12 mouse cellular contexts compared by ENCODE assay signal in the genomic region with DNA sequence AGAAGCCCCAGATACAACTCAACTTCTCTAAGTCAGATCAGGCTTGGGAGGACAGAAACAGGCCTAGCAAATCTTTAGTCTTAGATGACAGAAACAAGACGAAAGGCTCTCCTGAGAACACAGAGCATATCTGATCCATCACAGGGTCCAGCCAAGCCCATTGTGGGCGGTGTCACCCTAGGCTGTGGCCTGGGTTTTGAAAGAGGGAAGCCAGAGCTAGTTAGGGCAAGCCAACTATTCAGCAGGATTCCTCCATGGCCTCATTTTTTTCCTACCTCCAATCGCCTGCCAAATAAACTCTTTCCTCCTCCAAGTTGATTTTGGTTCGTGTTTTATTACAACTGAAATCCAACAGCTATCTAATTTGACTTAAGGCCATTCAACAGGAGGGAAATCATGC. TPM values are rescaled to one million over a fixed set of nuclear protein-coding genes. Genes with fewer than 3 reads are reported as not detected.
DNase-seq lines count a peak whose midpoint lies in the region; ATAC-seq and TF ChIP-seq lines count a peak whose summit lies in the region.
"Had no signal": no experiment of that assay in that cellular context is flagged by ENCODE, and none has a peak within 500 bp of the region (broad histone marks: within the 10 kb centered on the region; RNA-seq: fewer than 3 reads in every experiment).

No protein-coding gene starts in this region.

- no peak overlapping the region for H3K4me3 ChIP-seq in heart, adult 2 months
- no peak overlapping the region for H3K4me3 ChIP-seq in lung, embryonic 15.5 days
- H3K4me3 ChIP-seq in embryonic fibroblast, embryonic 13.5 days (ENCODE audit: insufficient read depth, low read length), result no peak overlapping the region
- no peak overlapping the region for H3K4me3 ChIP-seq in stomach, embryonic 16.5 days (replicated peaks; ENCODE audit: low read length)
- H3K4me3 ChIP-seq: kidney, embryonic 15.5 days; myocyte had no signal

- no peak for TF ChIP-seq POLR2A in heart, adult 2 months (IDR thresholded peaks at IDR 0.05; ENCODE audit: insufficient read depth, low read depth, low read length)
- TF ChIP-seq POLR2A in embryonic fibroblast, embryonic 13.5 days (IDR thresholded peaks at IDR 0.05; ENCODE audit: low read depth, low read length), result no peak

- peak; percentile 30 to 41 for DNase-seq in heart, adult 2 months
- DNase-seq in heart, postnatal 25 days (ENCODE audit: low spot score), result no peak
- no peak for DNase-seq in lung, adult 18-20 months
- DNase-seq in spleen, postnatal 4 days (ENCODE audit: low spot score in 2 of 2), result no peak
- DNase-seq in left cerebral cortex, postnatal 4 days, result no peak

- WGBS in heart, adult 2 months, result 69% methylated on average over 4 of the region's 4 CpGs
- 78% methylated on average over 4 of the region's 4 CpGs for WGBS in lung, embryonic 15.5 days
- WGBS in stomach, embryonic 16.5 days, result 57% methylated on average over 4 of the region's 4 CpGs

- H3K27ac ChIP-seq in heart, adult 2 months, result no peak overlapping the region
- 0 out of 2 replicates have a peak overlapping the region, but pooled peaks have one; percentile 10 for H3K27ac ChIP-seq in lung, embryonic 15.5 days
- peak overlapping the region; percentile 8; the same call in 1 of the 2 replicates for H3K27ac ChIP-seq in embryonic fibroblast, embryonic 13.5 days (ENCODE audit: insufficient read depth, low read length)
- H3K27ac ChIP-seq in stomach, embryonic 16.5 days (ENCODE audit: low read length), result no peak overlapping the region
- H3K27ac ChIP-seq: kidney, embryonic 15.5 days had no signal

- peak; percentile 35; the same call in 1 of the 2 replicates for ATAC-seq in lung, embryonic 15.5 days (ENCODE audit: borderline replicate concordance, extremely low read depth, low FRiP score, low TSS enrichment)
- peak; percentile 75 for ATAC-seq in stomach, embryonic 16.5 days (ENCODE audit: insufficient read depth, low FRiP score)
- ATAC-seq: forebrain, embryonic 16.5 days had no signal

- H3K9ac ChIP-seq in heart, adult 2 months (ENCODE audit: low read depth, low read length), result no peak overlapping the region
- H3K9ac ChIP-seq in lung, embryonic 15.5 days, result no peak overlapping the region
- no peak overlapping the region for H3K9ac ChIP-seq in stomach, embryonic 16.5 days (ENCODE audit: low read length)
- H3K9ac ChIP-seq: kidney, embryonic 15.5 days had no signal

- no peaks in the 10 kb centered on the region for H3K36me3 ChIP-seq in heart, adult 2 months (ENCODE audit: control insufficient read depth, insufficient read depth, low read length)
- no peaks in the 10 kb centered on the region for H3K36me3 ChIP-seq in lung, embryonic 15.5 days
- 0 out of 2 replicates have a peak, but pooled peaks cover 7% of the 10 kb centered on the region for H3K36me3 ChIP-seq in stomach, embryonic 16.5 days (ENCODE audit: control insufficient read depth, insufficient read depth, low read length)
- H3K36me3 ChIP-seq: kidney, embryonic 15.5 days had no signal

- no peaks in the 10 kb centered on the region for H3K79me2 ChIP-seq in heart, adult 2 months (replicated peaks; ENCODE audit: control insufficient read depth, insufficient read depth, low read length)

- no peak for TF ChIP-seq EP300 in heart, adult 2 months (IDR thresholded peaks at IDR 0.05; ENCODE audit: insufficient read depth, low read depth, low read length)

- H3K4me2 ChIP-seq in lung, embryonic 15.5 days, result no peak overlapping the region
- no peak overlapping the region for H3K4me2 ChIP-seq in stomach, embryonic 16.5 days (ENCODE audit: low read depth, low read length)
- H3K4me2 ChIP-seq: kidney, embryonic 15.5 days had no signal

- TF ChIP-seq CTCF in heart, adult 2 months (IDR thresholded peaks at IDR 0.05), result no peak
- TF ChIP-seq CTCF in embryonic fibroblast, embryonic 13.5 days (IDR thresholded peaks at IDR 0.05; ENCODE audit: borderline replicate concordance, insufficient read depth, low read length), result no peak

- H3K4me1 ChIP-seq in heart, adult 2 months (ENCODE audit: control insufficient read depth, insufficient read depth, low read length), result no peaks in the 10 kb centered on the region
- H3K4me1 ChIP-seq in lung, embryonic 15.5 days, result no peaks in the 10 kb centered on the region
- H3K4me1 ChIP-seq in embryonic fibroblast, embryonic 13.5 days (ENCODE audit: control insufficient read depth, insufficient read depth, low read length), result no peaks in the 10 kb centered on the region
- H3K4me1 ChIP-seq in stomach, embryonic 16.5 days (ENCODE audit: control insufficient read depth, insufficient read depth, low read length), result no peaks in the 10 kb centered on the region
- H3K4me1 ChIP-seq: kidney, embryonic 15.5 days had no signal

- intact Hi-C loops in heart, adult 2 months (cut with DNase I), result no loop called here
- intact Hi-C loops in heart, postnatal 25 days (cut with DNase I), result no loop called here
- intact Hi-C loops in left cerebral cortex, postnatal 4 days (cut with DNase I), result no loop called here

- H3K9me3 ChIP-seq in lung, embryonic 15.5 days, result no peaks in the 10 kb centered on the region
- no peaks in the 10 kb centered on the region for H3K9me3 ChIP-seq in stomach, embryonic 16.5 days (replicated peaks; ENCODE audit: control insufficient read depth, low read length)
- H3K9me3 ChIP-seq: kidney, embryonic 15.5 days had no signal

- no peaks in the 10 kb centered on the region for H3K27me3 ChIP-seq in heart, adult 2 months (ENCODE audit: control insufficient read depth, insufficient read depth, low read length)
- H3K27me3 ChIP-seq in lung, embryonic 15.5 days, result no peaks in the 10 kb centered on the region
- no peaks in the 10 kb centered on the region for H3K27me3 ChIP-seq in stomach, embryonic 16.5 days (ENCODE audit: control insufficient read depth, insufficient read depth, low read length)
- H3K27me3 ChIP-seq: CH12.LX; kidney, embryonic 15.5 days had no signal

RNA-seq across cellular contexts. Expression of a gene that starts 32.0 kb away (rescaled TPM):
- 1 to 10 TPM; 2.3 to 3.2 TPM for total RNA-seq in heart, adult 2 months (2021)
- 2.4 and 2.7 TPM in 2 replicates for polyA plus RNA-seq in heart, adult 2 months (2012; rRNA removed)
- total RNA-seq in heart, postnatal 25 days (2021), result 1 to 10 TPM; 2.8 TPM
- polyA plus RNA-seq in lung, embryonic 15.5 days (2015; fragmentation: Nextera tagmentation; extraction: Ambion mirVana), result 18.9 TPM in 2 replicates
- 10.9 and 13.1 TPM in 2 replicates for polyA plus RNA-seq in embryonic fibroblast, embryonic 13.5 days (2011; ENCODE audit: insufficient read length, low read depth, missing spikeins)
- 10.6 and 12.4 TPM in 2 replicates for polyA plus RNA-seq in stomach, embryonic 16.5 days (2015; fragmentation: Nextera tagmentation; extraction: Ambion mirVana)
- 10 to 100 TPM; 24.5 to 29.0 TPM for total RNA-seq in left cerebral cortex, postnatal 4 days (2021)

Comparison
In these comparisons a context has a peak if more than half of its experiments do, and no peak if none do; other contexts are left out.
1. DNase-seq: peak in heart, adult 2 months (2 of 2); none in heart, postnatal 25 days (single experiment), lung, adult 18-20 months (0 of 2), spleen, postnatal 4 days (0 of 2) and left cerebral cortex, postnatal 4 days (single experiment).
2. H3K27ac ChIP-seq: peak in lung, embryonic 15.5 days (single experiment) and embryonic fibroblast, embryonic 13.5 days (single experiment); none in heart, adult 2 months (single experiment) and stomach, embryonic 16.5 days (single experiment).